Mouse (Mus musculus) CH12.LX (cell line): ENCODE data around the gene Mdfic. TPM values are rescaled to one million over a fixed set of nuclear protein-coding genes. Genes with fewer than 3 reads are reported as not detected.

Source experiments
- DNase-seq: peaks from one replicate; pipeline ENCODE4 v3.0.0-alpha.2; 2013; ENCODE audit errors: extremely low read depth
- H3K27ac ChIP-seq: 2 replicates; pipeline ENCODE4 v1.5.1; 2012; ENCODE audit warnings: low read depth, mild to moderate bottlenecking, control low read depth, moderate library complexity; ENCODE audit not compliant: insufficient read depth
- H3K27me3 ChIP-seq: replicated peaks from 2 replicates; pipeline ENCODE3; 2012; ENCODE audit warnings: inconsistent platforms
- H3K36me3 ChIP-seq, 2 experiments: replicated peaks in 1 of 2; 2 replicates each; pipeline versions ENCODE3 to v1.6.1; 2012; ENCODE audit warnings: inconsistent platforms in 1 of 2, low read length in 1 of 2, mild to moderate bottlenecking in 1 of 2, mixed read lengths in 1 of 2, moderate library complexity in 1 of 2; ENCODE audit not compliant: control insufficient read depth in 1 of 2, insufficient read depth in 1 of 2
- H3K4me1 ChIP-seq, 2 experiments: 2 replicates each; pipeline ENCODE4 v1.6.1; 2012; ENCODE audit warnings: inconsistent platforms in 1 of 2, moderate library complexity in 1 of 2; ENCODE audit not compliant: insufficient read depth in 2 of 2, control insufficient read depth in 1 of 2
- H3K4me2 ChIP-seq: 2 replicates; pipeline ENCODE4 v1.6.1; 2012; ENCODE audit warnings: low read depth, mild to moderate bottlenecking, control low read depth; ENCODE audit not compliant: poor library complexity, insufficient read depth, severe bottlenecking
- H3K4me3 ChIP-seq, 3 experiments: fragments of 150-350 bp in 1 of 3; sonication (generic) in 1 of 3; replicated peaks in 1 of 3; 2 replicates each; pipeline versions ENCODE3 to v1.5.1; 2011 to 2012; ENCODE audit warnings: low read depth in 2 of 3, low read length in 2 of 3, mild to moderate bottlenecking in 2 of 3, moderate library complexity in 2 of 3, control low read depth in 1 of 3, improper control_type of control experiment in 1 of 3, inconsistent platforms in 1 of 3, mixed read lengths in 1 of 3; ENCODE audit not compliant: poor library complexity in 1 of 3
- H3K79me2 ChIP-seq: replicated peaks from 2 replicates; pipeline ENCODE4 v1.6.1; 2012; ENCODE audit warnings: mild to moderate bottlenecking, moderate library complexity; ENCODE audit not compliant: control insufficient read depth, poor library complexity, insufficient read depth, severe bottlenecking; ENCODE audit errors: extremely low read depth
- H3K9ac ChIP-seq: 2 replicates; pipeline ENCODE4 v1.6.1; 2012; ENCODE audit warnings: low read depth, mild to moderate bottlenecking, control low read depth, moderate library complexity; ENCODE audit not compliant: insufficient read depth
- H3K9me3 ChIP-seq: replicated peaks from 2 replicates; pipeline ENCODE3; 2012; ENCODE audit warnings: low read length, inconsistent platforms, mixed read lengths
- CTCF ChIP-seq, 2 experiments: IDR thresholded peaks in 1 of 2; conservative IDR thresholded peaks in 1 of 2; 2 replicates each; pipeline ENCODE4 v1.5.1; 2011 to 2012; ENCODE audit warnings: low read depth in 2 of 2, low read length in 2 of 2, improper control_type of control experiment in 1 of 2, inconsistent platforms in 1 of 2, mild to moderate bottlenecking in 1 of 2, moderate library complexity in 1 of 2
- E2F4 ChIP-seq: IDR thresholded peaks from 2 replicates; pipeline ENCODE4 v1.6.1; 2011; ENCODE audit warnings: low read depth, low read length, improper control_type of control experiment; ENCODE audit not compliant: insufficient replicate concordance
- ELF1 ChIP-seq: IDR thresholded peaks from 2 replicates; pipeline ENCODE4 v1.6.1; 2014; ENCODE audit warnings: low read depth, mild to moderate bottlenecking, inconsistent platforms, low read length, improper control_type of control experiment
- EP300 ChIP-seq: IDR thresholded peaks from 2 replicates; pipeline ENCODE4 v1.6.1; 2011; ENCODE audit warnings: low read length, improper control_type of control experiment
- ETS1 ChIP-seq: conservative IDR thresholded peaks from 2 replicates; pipeline ENCODE4 v1.6.1; 2012; ENCODE audit warnings: low read depth, mild to moderate bottlenecking, inconsistent platforms, low read length, improper control_type of control experiment, moderate library complexity
- GABPA ChIP-seq: IDR thresholded peaks from 2 replicates; pipeline ENCODE4 v1.6.1; 2012; ENCODE audit warnings: low read depth, low read length, improper control_type of control experiment, inconsistent platforms; ENCODE audit not compliant: insufficient replicate concordance
- IRF4 ChIP-seq: IDR thresholded peaks from 2 replicates; pipeline ENCODE4 v1.6.1; 2014; ENCODE audit warnings: low read depth, mild to moderate bottlenecking, inconsistent platforms, low read length, improper control_type of control experiment
- JUND ChIP-seq: conservative IDR thresholded peaks from 2 replicates; pipeline ENCODE4 v1.6.1; 2011; ENCODE audit warnings: low read depth, low read length, improper control_type of control experiment
- KAT2A ChIP-seq: IDR thresholded peaks from 2 replicates; pipeline ENCODE4 v1.6.1; 2012; ENCODE audit warnings: low read length, improper control_type of control experiment, inconsistent platforms; ENCODE audit not compliant: insufficient replicate concordance
- MAFK ChIP-seq: IDR thresholded peaks from 2 replicates; pipeline ENCODE4 v1.6.1; 2011; ENCODE audit warnings: low read length, improper control_type of control experiment; ENCODE audit not compliant: insufficient replicate concordance
- MEF2A ChIP-seq: IDR thresholded peaks from 2 replicates; pipeline ENCODE4 v1.6.1; 2014; ENCODE audit warnings: low read depth, mild to moderate bottlenecking, inconsistent platforms, low read length, improper control_type of control experiment, borderline replicate concordance
- MXI1 ChIP-seq: IDR thresholded peaks from 2 replicates; pipeline ENCODE4 v1.6.1; 2011; ENCODE audit warnings: mild to moderate bottlenecking, low read depth, low read length, improper control_type of control experiment
- MYC ChIP-seq: IDR thresholded peaks from 2 replicates; pipeline ENCODE4 v1.6.1; 2011; ENCODE audit warnings: low read depth, mild to moderate bottlenecking, improper control_type of control experiment, low read length
- NELFE ChIP-seq: IDR thresholded peaks from 2 replicates; pipeline ENCODE4 v1.6.1; 2011; ENCODE audit warnings: low read depth, low read length, improper control_type of control experiment
- NRF1 ChIP-seq: IDR thresholded peaks from 2 replicates; pipeline ENCODE4 v1.6.1; 2014; ENCODE audit warnings: low read depth, mild to moderate bottlenecking, inconsistent platforms, low read length, improper control_type of control experiment, moderate library complexity
- PAX5 ChIP-seq: IDR thresholded peaks from 2 replicates; pipeline ENCODE4 v1.6.1; 2012; ENCODE audit warnings: low read length, inconsistent platforms, mixed read lengths
- POLR2A ChIP-seq: IDR thresholded peaks from 2 replicates; pipeline ENCODE4 v1.6.1; 2011; ENCODE audit warnings: low read depth, mild to moderate bottlenecking, improper control_type of control experiment, low read length
- POLR2AphosphoS2 ChIP-seq: IDR thresholded peaks from 2 replicates; pipeline ENCODE4 v1.6.1; 2011; ENCODE audit warnings: low read depth, low read length, improper control_type of control experiment
- RAD21 ChIP-seq: IDR thresholded peaks from 2 replicates; pipeline ENCODE4 v1.6.1; 2011; ENCODE audit warnings: low read depth, mild to moderate bottlenecking, low read length, improper control_type of control experiment, moderate library complexity
- RCOR1 ChIP-seq: conservative IDR thresholded peaks from 2 replicates; pipeline ENCODE4 v1.6.1; 2012; ENCODE audit warnings: low read depth, mild to moderate bottlenecking, inconsistent platforms, low read length, improper control_type of control experiment
- SMC3 ChIP-seq: IDR thresholded peaks from 2 replicates; pipeline ENCODE4 v1.6.1; 2011; ENCODE audit warnings: low read depth, low read length, improper control_type of control experiment
- TCF12 ChIP-seq: IDR thresholded peaks from 2 replicates; pipeline ENCODE4 v1.6.1; 2014; ENCODE audit warnings: low read depth, mild to moderate bottlenecking, inconsistent platforms, low read length, improper control_type of control experiment
- UBTF ChIP-seq: IDR thresholded peaks from 2 replicates; pipeline ENCODE4 v1.6.1; 2012; ENCODE audit warnings: low read depth, mild to moderate bottlenecking, inconsistent platforms, low read length, improper control_type of control experiment, moderate library complexity
- USF1 ChIP-seq: IDR thresholded peaks from 2 replicates; pipeline ENCODE4 v1.6.1; 2014; ENCODE audit warnings: low read depth, mild to moderate bottlenecking, inconsistent platforms, low read length, improper control_type of control experiment
- ZMIZ1 ChIP-seq: IDR thresholded peaks from 2 replicates; pipeline ENCODE4 v1.6.1; 2012; ENCODE audit warnings: low read depth, mild to moderate bottlenecking, inconsistent platforms, low read length, improper control_type of control experiment
- ZNF384 ChIP-seq: IDR thresholded peaks from 2 replicates; pipeline ENCODE4 v1.6.1; 2012; ENCODE audit warnings: low read depth, low read length, improper control_type of control experiment, inconsistent platforms
- dilution Hi-C: fragments of 300-500 bp; cut with MboI; formaldehyde crosslinking; loops from 2 replicates; pipeline ENCODE4 v1.14.3; 2020; ENCODE audit warnings: low sequenced_read_pairs; ENCODE audit not compliant: extremely low pct_unique_long_range_greater_than_20kb, extremely low pct_ligation_motif_present
- in situ Hi-C: fragments of 300-500 bp; cut with MboI; formaldehyde crosslinking; loops from 3 replicates; pipeline ENCODE4 v1.14.3; 2019; ENCODE audit warnings: low sequenced_read_pairs, low pct_ligation_motif_present, low pct_unique_long_range_greater_than_20kb, mixed read lengths
- polyA plus RNA-seq: library from polyadenylated mRNA; unstranded; fragments of >175 nt; gene quantifications from 2 replicates; pipeline ENCODE4 v1.2.1, GENCODE M21; 2012; ENCODE audit warnings: low read depth; ENCODE audit not compliant: insufficient read length
- total RNA-seq, 2 experiments: library from RNA; depleted of rRNA; stranded (reverse); fragments of 300-350 nt in 1 of 2; fragments of >200 nt in 1 of 2; gene quantifications; 2 replicates each; pipeline ENCODE4 v1.2.3; 2012 to 2014

Gene Mdfic
- total RNA-seq (2012; rRNA removed), result 10.5 and 14.1 TPM in 2 replicates
- total RNA-seq (2014; rRNA removed), result 14.7 and 15.1 TPM in 2 replicates
- polyA plus RNA-seq, result 8.3 and 8.9 TPM in 2 replicates

DNA sequence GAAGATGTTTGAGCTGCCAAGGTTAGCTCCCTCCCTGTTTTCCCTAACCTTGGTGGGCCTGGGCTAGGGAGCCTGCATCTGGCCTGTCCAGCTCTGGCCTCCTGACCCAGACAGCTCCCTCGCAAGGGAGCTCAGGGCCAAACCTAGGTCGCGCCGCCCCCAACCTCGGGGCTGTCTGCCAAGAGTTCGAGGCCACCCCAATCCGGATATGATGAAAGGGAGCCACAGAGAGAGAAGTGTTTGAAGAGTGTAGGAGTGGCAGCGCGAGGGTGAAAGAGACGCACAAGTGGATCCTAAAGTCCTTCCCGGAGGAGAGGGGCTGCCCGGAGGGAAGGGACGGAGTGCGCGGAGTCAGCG, at the start of gene Mdfic:
Gene Mdfic, plus strand, starts transcription at position 201 of the 357 bp plus-strand sequence.
- Histone ChIP-seq H3K36me3 (peaks cover 3 to 16% of the 10 kb centered on the region in 2 experiments), H3K4me1 (peaks cover 3 to 11% of the 10 kb centered on the region in 2 experiments; a peak in 3 of 4 replicates), H3K4me2 (peak within 1 kb of the TSS; percentile 88), H3K9ac (peak within 1 kb of the TSS; percentile 79), H3K27ac (peak within 1 kb of the TSS; percentile 48), H3K27me3 (no peaks in the 10 kb centered on the region), H3K4me3 (peak within 1 kb of the TSS; percentile 73 to 90 (median 87)), H3K79me2 (peaks cover 8% of the 10 kb centered on the region; the same call in 1 of the 2 replicates), H3K9me3 (no peaks in the 10 kb centered on the region)
- TF ChIP-seq IRF4 (no peak), EP300 (no peak), JUND (no peak), ELF1 (peak; percentile 47; the same call in 1 of the 2 replicates), GABPA (no peak), NRF1 (no peak), RCOR1 (no peak), RAD21 (no peak), POLR2AphosphoS2 (no peak), USF1 (no peak), POLR2A (no peak), E2F4 (no peak), TCF12 (peak; percentile 29; the same call in 1 of the 2 replicates), SMC3 (no peak), MAFK (no peak), ZMIZ1 (0 out of 2 replicates have a peak, but pooled peaks have one; percentile 18), CTCF (conservative IDR thresholded peaks at IDR 0.05 in 1 of 2, IDR thresholded peaks at IDR 0.05 in 1 of 2; ENCODE audit: low read depth in 2 of 2, low read length in 2 of 2) (no peak), MXI1 (no peak), ETS1 (no peak), ZNF384 (no peak), NELFE (peak; percentile 45; the same call in 1 of the 2 replicates), UBTF (no peak), MYC (no peak), PAX5 (no peak), KAT2A (no peak), MEF2A (no peak)
- DNase-seq, result peak; percentile 39
- in situ Hi-C loops, result no loop called here
- dilution Hi-C loops, result no loop called here
